Comparison of ENCODE assay signal across 29 mouse cellular contexts in the genomic region with DNA sequence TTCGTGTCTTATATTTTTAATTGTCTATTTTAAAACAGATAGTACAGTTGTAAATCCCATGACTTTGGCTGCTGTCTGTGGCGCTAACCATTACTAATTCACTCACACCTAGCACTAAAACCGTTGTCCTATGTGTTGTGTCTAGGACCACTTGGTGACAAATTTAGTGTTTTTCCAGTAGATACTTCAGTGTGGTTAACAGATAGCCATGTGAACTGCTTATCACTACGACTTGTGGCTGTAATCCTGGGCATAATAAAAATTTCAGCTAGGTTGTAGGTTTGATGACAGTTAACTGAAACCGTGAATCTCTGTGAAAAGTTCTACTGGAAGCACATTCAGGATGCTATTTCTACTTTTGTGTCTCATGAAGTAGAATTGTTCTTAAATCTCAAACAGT.
A peak's percentile ranks its signal among the peaks of the same experiment; 100 is the strongest.
DNase-seq lines count a peak whose midpoint lies in the region; ATAC-seq and TF ChIP-seq lines count a peak whose summit lies in the region.
"Had no signal": no experiment of that assay in that cellular context is flagged by ENCODE, and none has a peak within 500 bp of the region (broad histone marks: within the 10 kb centered on the region; RNA-seq: fewer than 3 reads in every experiment).

No protein-coding gene starts in this region.

- H3K9me3 ChIP-seq in heart, embryonic 16.5 days (replicated peaks; ENCODE audit: control insufficient read depth, low read length), result no peaks in the 10 kb centered on the region
- H3K9me3 ChIP-seq in liver, embryonic 16.5 days (replicated peaks; ENCODE audit: control insufficient read depth, low read length), result no peaks in the 10 kb centered on the region
- H3K9me3 ChIP-seq: heart, embryonic 12.5 days; hindbrain, embryonic 15.5 days; limb, embryonic 13.5 days; midbrain, embryonic 10.5 days; neural tube, embryonic 12.5 days had no signal

- no peak overlapping the region for H3K4me2 ChIP-seq in heart, embryonic 16.5 days (ENCODE audit: low read depth, low read length)
- H3K4me2 ChIP-seq in liver, embryonic 16.5 days (ENCODE audit: low read depth, low read length), result no peak overlapping the region
- H3K4me2 ChIP-seq: heart, embryonic 12.5 days; hindbrain, embryonic 15.5 days; limb, embryonic 13.5 days; neural tube, embryonic 12.5 days had no signal

- no peak overlapping the region for H3K9ac ChIP-seq in heart, embryonic 16.5 days (ENCODE audit: low read length)
- no peak overlapping the region for H3K9ac ChIP-seq in liver, embryonic 16.5 days (ENCODE audit: low read depth, low read length)
- H3K9ac ChIP-seq: heart, embryonic 12.5 days; hindbrain, embryonic 15.5 days; limb, embryonic 13.5 days; neural tube, embryonic 12.5 days had no signal

- peaks cover 9% of the 10 kb centered on the region for H3K36me3 ChIP-seq in heart, embryonic 16.5 days (ENCODE audit: control insufficient read depth, insufficient read depth)
- H3K36me3 ChIP-seq in liver, embryonic 16.5 days (ENCODE audit: control insufficient read depth, insufficient read depth), result peaks cover 16% of the 10 kb centered on the region
- H3K36me3 ChIP-seq: hindbrain, embryonic 15.5 days; neural tube, embryonic 12.5 days had no signal

- no peaks in the 10 kb centered on the region for H3K27me3 ChIP-seq in heart, embryonic 16.5 days (ENCODE audit: control insufficient read depth, insufficient read depth, low read length)
- no peaks in the 10 kb centered on the region for H3K27me3 ChIP-seq in liver, embryonic 16.5 days (ENCODE audit: control insufficient read depth, insufficient read depth, low read depth, low read length)
- H3K27me3 ChIP-seq: CH12.LX; heart, embryonic 12.5 days; hindbrain, embryonic 15.5 days; limb, embryonic 13.5 days; neural tube, embryonic 12.5 days; Patski had no signal

- no peak for DNase-seq in gastrocnemius, adult 2 months
- DNase-seq in gastrocnemius, adult 18-20 months (ENCODE audit: low spot score), result no peak
- DNase-seq in heart, adult 9 months (ENCODE audit: low spot score in 2 of 2), result no peak
- no peak for DNase-seq in layer of hippocampus, postnatal 25 days (ENCODE audit: extremely low spot score in 1 of 2, low spot score in 1 of 2)
- no peak for DNase-seq in kidney, postnatal 4 days
- DNase-seq: adrenal gland, postnatal 10 days; cerebellum, adult 8-10 months; cerebellum, postnatal 25 days; gastrocnemius, postnatal 36 days; kidney, adult 18-20 months; lung, adult 2 months; lung, postnatal 10 days; right cerebral cortex, postnatal 4 days; thymus, adult 18-20 months; thymus, postnatal 25 days had no signal

- intact Hi-C loops in gastrocnemius, adult 2 months (cut with DNase I), result loop anchor here (10.0 kb wide), 2 partner anchors 139 to 319 kb away; no protein-coding TSS in a partner anchor

- no peak for ATAC-seq in heart, embryonic 16.5 days (replicated peaks; ENCODE audit: extremely low read depth, insufficient read depth, low FRiP score)
- 0 out of 2 replicates have a peak, but pooled peaks have one; percentile 26 for ATAC-seq in common myeloid progenitor, adult 5-6 weeks (replicated peaks; ENCODE audit: low read depth, poor library complexity, severe bottlenecking)
- ATAC-seq in liver, embryonic 16.5 days (ENCODE audit: low read depth), result peak; percentile 35; the same call in 1 of the 2 replicates
- ATAC-seq: forebrain, embryonic 14.5 days; Patski had no signal

- TF ChIP-seq CTCF in gastrocnemius, adult 2 months (IDR thresholded peaks at IDR 0.05), result no peak

- H3K4me3 ChIP-seq in gastrocnemius, adult 2 months, result no peak overlapping the region
- no peak overlapping the region for H3K4me3 ChIP-seq in heart, embryonic 16.5 days (ENCODE audit: low read length)
- no peak overlapping the region for H3K4me3 ChIP-seq in liver, embryonic 16.5 days (ENCODE audit: low read depth, low read length)
- H3K4me3 ChIP-seq: heart, embryonic 12.5 days; hindbrain, embryonic 15.5 days; limb, embryonic 13.5 days; midbrain, embryonic 10.5 days; myocyte; neural tube, embryonic 12.5 days had no signal

- peaks cover 23% of the 10 kb centered on the region for H3K4me1 ChIP-seq in heart, embryonic 16.5 days (ENCODE audit: control insufficient read depth, insufficient read depth, low read length)
- H3K4me1 ChIP-seq in liver, embryonic 16.5 days (ENCODE audit: control insufficient read depth, low read depth, low read length), result peaks cover 8% of the 10 kb centered on the region; the same call in 1 of the 2 replicates
- H3K4me1 ChIP-seq: hindbrain, embryonic 15.5 days; limb, embryonic 13.5 days; midbrain, embryonic 10.5 days; neural tube, embryonic 12.5 days had no signal

- WGBS in heart, embryonic 16.5 days, result 68% methylated on average over 5 of the region's 5 CpGs
- 37% methylated on average over 5 of the region's 5 CpGs for WGBS in liver, embryonic 16.5 days (ENCODE audit: insufficient replicate concordance)

- peak overlapping the region; percentile 88 for H3K27ac ChIP-seq in gastrocnemius, adult 2 months
- H3K27ac ChIP-seq in heart, embryonic 16.5 days (ENCODE audit: low read length), result peak overlapping the region; percentile 57
- H3K27ac ChIP-seq in liver, embryonic 16.5 days (ENCODE audit: low read length), result no peak overlapping the region
- H3K27ac ChIP-seq: hindbrain, embryonic 15.5 days; limb, embryonic 13.5 days; macrophage; midbrain, embryonic 10.5 days; neural tube, embryonic 12.5 days; stomach, postnatal 0 days had no signal
